Mouse (Mus musculus) hindbrain, postnatal 0 days (tissue): Measurements from ENCODE around the gene Zswim1. TPM values are rescaled to one million over a fixed set of nuclear protein-coding genes. Genes with fewer than 3 reads are reported as not detected.

ENCODE experiments used
- ATAC-seq: fragments of 200-750 bp; cut with Nextera tagmentation; 2 replicates; pipeline ENCODE4 v1.8.0; 2017; ENCODE audit warnings: mild to moderate bottlenecking, moderate TSS enrichment, moderate library complexity
- DNase-seq: peaks from one replicate; pipeline ENCODE4 v3.0.0-alpha.2; 2015; ENCODE audit warnings: low spot score
- H3K27ac ChIP-seq: fragments of 300-500 bp; sonication (generic); 2 replicates; pipeline ENCODE4 v1.5.1; 2014; ENCODE audit warnings: mild to moderate bottlenecking
- H3K27me3 ChIP-seq: fragments of 300-500 bp; sonication (generic); 2 replicates; pipeline ENCODE4 v1.6.1; 2014; ENCODE audit warnings: low read length, mixed read lengths; ENCODE audit not compliant: insufficient read depth
- H3K36me3 ChIP-seq: fragments of 300-500 bp; sonication (generic); 2 replicates; pipeline ENCODE4 v1.6.1; 2014; ENCODE audit warnings: low read length, mixed read lengths; ENCODE audit not compliant: insufficient read depth
- H3K4me1 ChIP-seq: fragments of 300-500 bp; sonication (generic); 2 replicates; pipeline ENCODE4 v1.6.1; 2014; ENCODE audit warnings: antibody characterized with exemption, low read length, mixed read lengths; ENCODE audit not compliant: insufficient read depth
- H3K4me2 ChIP-seq: fragments of 300-500 bp; sonication (generic); 2 replicates; pipeline ENCODE4 v1.6.1; 2014; ENCODE audit warnings: low read depth, mild to moderate bottlenecking, low read length, moderate library complexity, mixed read lengths
- H3K4me3 ChIP-seq: fragments of 300-500 bp; sonication (generic); 2 replicates; pipeline ENCODE4 v1.5.1; 2014; ENCODE audit warnings: low read length
- H3K9ac ChIP-seq: fragments of 300-500 bp; sonication (generic); replicated peaks from 2 replicates; pipeline ENCODE4 v1.6.1; 2014; ENCODE audit warnings: mild to moderate bottlenecking, low read length, moderate library complexity, mixed read lengths
- H3K9me3 ChIP-seq: fragments of 300-500 bp; sonication (generic); 2 replicates; pipeline ENCODE4 v1.6.1; 2016; ENCODE audit warnings: low read length, mixed read lengths
- CTCF ChIP-seq: IDR thresholded peaks from 2 replicates; pipeline ENCODE4 v1.5.1; 2016; ENCODE audit warnings: antibody characterized with exemption, control low read depth, low read depth
- WGBS: fragments of 180-500 bp; shearing (Covaris S2); extraction: QIAGEN DNeasy Blood & Tissue Kit; methylation state at CpG from one replicate; pipeline ENCODE4 v1.1.7; 2014; 5-methylcytosine and 5-hydroxymethylcytosine counted together
- polyA plus RNA-seq: library from polyadenylated mRNA; unstranded; fragments of >200 nt; fragmentation: Nextera tagmentation; extraction: Ambion mirVana; gene quantifications from 2 replicates; pipeline ENCODE4 v1.2.1, GENCODE M21; 2015
- total RNA-seq: library from RNA; depleted of rRNA; stranded (reverse); fragments of >200 nt; gene quantifications from 2 replicates; pipeline ENCODE4 v1.2.3, GENCODE M21; 2014

The Zswim1 gene
- total and polyA plus RNA-seq, 2 experiments from 2014 or later: 24.6 to 29.0 TPM

DNA sequence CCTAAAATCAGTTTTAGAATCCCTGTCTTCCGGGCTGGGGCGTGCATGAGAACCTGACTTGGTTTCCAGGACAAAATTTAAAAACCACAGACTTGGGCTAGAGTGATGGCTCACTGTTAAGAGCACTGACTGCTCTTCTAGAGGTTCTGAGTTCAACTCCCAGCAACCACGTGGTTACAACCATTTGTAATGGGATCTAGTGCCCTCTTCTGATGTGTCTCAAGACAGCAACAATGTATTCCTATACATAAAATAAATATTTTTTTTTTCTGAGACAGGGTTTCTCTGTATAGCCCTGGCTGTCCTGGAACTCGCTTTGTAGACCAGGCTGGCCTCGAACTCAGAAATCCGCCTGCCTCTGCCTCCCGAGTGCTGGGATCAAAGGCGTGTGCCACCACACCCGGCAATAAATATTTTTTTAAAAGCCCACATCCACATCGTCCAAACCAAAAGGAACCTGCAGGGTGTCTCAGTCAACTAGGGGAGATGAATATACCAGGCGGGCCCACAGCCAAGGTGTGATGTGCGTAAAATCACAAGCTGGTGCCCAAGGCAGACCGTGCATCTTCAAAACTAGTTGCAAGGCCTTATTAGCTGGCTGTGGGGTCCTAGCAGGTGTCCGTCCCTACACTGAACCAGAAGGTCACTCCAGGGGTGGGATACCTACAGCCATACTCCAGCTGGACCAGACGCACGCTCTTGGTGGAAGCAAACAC is 9.7 kb downstream of the Zswim1 start:
- Histone ChIP-seq H3K4me2 (peak overlapping the region; percentile 86), H3K36me3 (peaks cover 5% of the 10 kb centered on the region; the same call in 1 of the 2 replicates), H3K27me3 (no peaks in the 10 kb centered on the region), H3K9ac (peak overlapping the region; percentile 56), H3K9me3 (no peaks in the 10 kb centered on the region), H3K4me1 (peaks cover 14% of the 10 kb centered on the region; the same call in 1 of the 2 replicates), H3K4me3 (peak overlapping the region; percentile 56), H3K27ac (peak overlapping the region; percentile 79)
- ATAC-seq (no peak), DNase-seq (no peak)
- no peak for TF ChIP-seq CTCF
- WGBS: 50% methylated on average over 16 of the region's 16 CpGs

DNA sequence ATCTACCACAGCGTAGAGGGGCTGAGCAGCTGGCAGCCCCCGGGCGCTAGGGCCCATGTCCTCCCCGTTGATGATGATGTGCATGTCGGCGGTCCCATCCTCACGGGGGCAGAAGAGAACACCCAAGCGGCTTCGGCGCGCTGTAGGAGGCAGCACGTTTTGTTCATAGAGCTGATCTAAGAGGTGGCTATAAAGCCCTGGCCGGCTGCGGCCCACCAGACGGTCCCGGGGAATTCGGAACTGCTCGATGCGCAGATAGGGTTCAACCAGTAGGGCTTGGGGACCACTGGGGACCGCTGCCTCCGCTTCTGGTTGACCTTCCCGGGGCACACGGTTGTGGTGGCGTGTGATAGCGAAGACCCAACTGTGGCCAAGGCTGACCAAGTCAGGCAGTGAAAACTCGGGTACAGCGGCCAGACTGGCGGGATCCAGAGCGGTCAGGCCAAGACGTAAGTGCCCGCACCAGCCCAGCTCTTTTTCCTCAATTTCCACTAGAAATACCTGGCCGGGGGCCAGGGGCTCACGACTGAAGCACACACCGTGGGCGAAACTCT is 10.3 kb downstream of the Zswim1 start, which contains the start of gene Ctsa:
TSS of gene Ctsa (plus strand) at position 126 of the 554 bp plus-strand sequence.
- DNase-seq (peak; percentile 79), ATAC-seq (peak; percentile 73)
- H3K9ac ChIP-seq: peak within 1 kb of the TSS; percentile 56
- peaks cover 6% of the 10 kb centered on the region; the same call in 1 of the 2 replicates for H3K36me3 ChIP-seq
- peaks cover 14% of the 10 kb centered on the region; the same call in 1 of the 2 replicates for H3K4me1 ChIP-seq
- peak within 1 kb of the TSS; percentile 56 for H3K4me3 ChIP-seq
- WGBS: under 1% methylated on average over 35 of the region's 35 CpGs
- H3K27ac ChIP-seq: peak within 1 kb of the TSS; percentile 79
- H3K9me3 ChIP-seq: no peaks in the 10 kb centered on the region
- H3K4me2 ChIP-seq: peak within 1 kb of the TSS; percentile 86
- peak; percentile 54 for TF ChIP-seq CTCF
- no peaks in the 10 kb centered on the region for H3K27me3 ChIP-seq

DNA sequence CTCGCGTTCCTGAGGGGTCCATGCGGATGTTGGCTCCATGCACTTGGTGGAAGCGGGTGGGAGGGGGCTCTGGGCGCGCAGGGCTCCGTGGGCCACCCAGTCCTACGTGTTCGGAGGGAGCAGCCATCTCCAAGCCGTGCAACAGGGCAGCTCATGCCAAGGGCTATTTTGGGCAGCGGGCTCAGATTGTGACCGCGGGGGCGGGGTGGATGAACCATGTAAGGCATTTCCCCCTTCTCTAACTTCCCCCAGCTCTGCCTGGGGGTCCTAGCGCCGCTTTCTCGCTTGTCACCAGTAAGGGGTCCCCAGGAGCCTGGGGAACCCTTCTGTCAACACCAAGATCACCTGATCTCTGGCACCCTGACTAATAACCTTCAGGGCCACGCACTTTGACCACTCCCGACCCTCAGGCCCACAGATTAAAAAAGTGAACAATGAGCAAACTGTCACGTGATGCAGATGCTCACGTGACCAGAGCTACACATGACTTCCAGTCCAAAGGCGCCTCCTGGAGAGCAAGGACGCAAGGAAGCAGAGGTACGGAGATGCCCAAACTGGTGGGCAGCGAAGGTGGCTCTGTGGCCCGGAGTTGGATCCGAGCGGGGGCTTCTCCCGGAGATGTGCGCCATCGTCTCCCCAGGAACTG is 11.0 kb downstream of the Zswim1 start, which contains the start of gene Neurl2:
TSS of gene Neurl2 (minus strand) at position 143 of the 646 bp plus-strand sequence.
- TF ChIP-seq CTCF: peak; percentile 19; the same call in 1 of the 2 replicates
- peak within 1 kb of the TSS; percentile 79 for H3K27ac ChIP-seq
- 0% methylated on average over 31 of the region's 31 CpGs for WGBS
- peaks cover 14% of the 10 kb centered on the region; the same call in 1 of the 2 replicates for H3K4me1 ChIP-seq
- H3K27me3 ChIP-seq: no peaks in the 10 kb centered on the region
- peak within 1 kb of the TSS; percentile 56 for H3K4me3 ChIP-seq
- no peaks in the 10 kb centered on the region for H3K9me3 ChIP-seq
- peak within 1 kb of the TSS; percentile 86 for H3K4me2 ChIP-seq
- ATAC-seq (peak; percentile 79), DNase-seq (peak; percentile 95)
- peaks cover 13% of the 10 kb centered on the region for H3K36me3 ChIP-seq
- peak within 1 kb of the TSS; percentile 56 for H3K9ac ChIP-seq

DNA sequence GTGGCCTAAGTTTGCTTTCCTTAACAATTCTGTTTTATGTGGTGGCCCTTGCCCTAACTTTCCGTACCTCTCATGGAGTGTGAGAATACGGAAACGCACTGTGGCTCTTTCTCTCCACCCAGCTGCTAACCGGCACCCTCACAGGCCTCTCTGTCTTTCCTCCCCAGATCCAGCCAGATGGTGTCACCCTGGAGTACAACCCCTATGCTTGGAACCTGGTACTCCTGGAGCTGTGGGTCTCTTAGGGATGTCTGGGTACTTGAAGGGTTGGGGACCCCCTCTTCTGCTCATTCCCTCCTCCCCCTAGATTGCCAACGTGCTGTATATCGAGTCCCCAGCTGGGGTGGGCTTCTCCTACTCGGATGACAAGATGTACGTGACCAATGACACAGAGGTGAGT is 12.0 kb downstream of the Zswim1 start:
- ATAC-seq (no peak), DNase-seq (no peak)
- Histone ChIP-seq H3K4me2 (peak overlapping the region; percentile 86), H3K9ac (peak overlapping the region; percentile 56), H3K4me1 (peaks cover 14% of the 10 kb centered on the region; the same call in 1 of the 2 replicates), H3K27ac (0 out of 2 replicates have a peak overlapping the region, but pooled peaks have one; percentile 79), H3K9me3 (no peaks in the 10 kb centered on the region), H3K4me3 (peak overlapping the region; percentile 56), H3K36me3 (peaks cover 21% of the 10 kb centered on the region), H3K27me3 (no peaks in the 10 kb centered on the region)
- TF ChIP-seq CTCF: peak; percentile 25
- 39% methylated on average over 8 of the region's 8 CpGs for WGBS

DNA sequence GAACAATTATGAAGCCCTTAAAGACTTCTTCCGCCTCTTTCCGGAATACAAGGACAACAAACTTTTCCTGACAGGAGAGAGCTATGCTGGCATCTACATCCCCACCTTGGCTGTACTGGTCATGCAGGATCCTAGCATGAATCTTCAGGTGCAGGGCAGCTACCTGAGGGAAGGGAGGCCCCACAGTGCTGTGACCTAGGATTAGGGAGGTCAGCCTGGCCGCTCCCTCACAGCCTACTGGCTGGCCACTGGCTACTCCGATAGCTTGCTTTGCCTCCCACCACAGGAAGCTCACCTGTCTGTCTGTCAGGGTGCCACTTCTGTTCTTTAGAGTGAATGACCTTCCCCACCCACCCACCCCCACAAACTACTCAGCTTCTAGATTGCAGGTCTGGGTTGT is 12.7 kb downstream of the Zswim1 start:
- no peaks in the 10 kb centered on the region for H3K27me3 ChIP-seq
- no peaks in the 10 kb centered on the region for H3K9me3 ChIP-seq
- TF ChIP-seq CTCF: no peak
- 0 out of 2 replicates have a peak overlapping the region, but pooled peaks have one; percentile 86 for H3K4me2 ChIP-seq
- H3K36me3 ChIP-seq: peaks cover 21% of the 10 kb centered on the region
- H3K27ac ChIP-seq: no peak overlapping the region
- H3K9ac ChIP-seq: no peak overlapping the region
- no peak overlapping the region for H3K4me3 ChIP-seq
- peaks cover 14% of the 10 kb centered on the region; the same call in 1 of the 2 replicates for H3K4me1 ChIP-seq
- WGBS: 96% methylated on average over 4 of the region's 4 CpGs
- no peak for DNase-seq
- no peak for ATAC-seq

DNA sequence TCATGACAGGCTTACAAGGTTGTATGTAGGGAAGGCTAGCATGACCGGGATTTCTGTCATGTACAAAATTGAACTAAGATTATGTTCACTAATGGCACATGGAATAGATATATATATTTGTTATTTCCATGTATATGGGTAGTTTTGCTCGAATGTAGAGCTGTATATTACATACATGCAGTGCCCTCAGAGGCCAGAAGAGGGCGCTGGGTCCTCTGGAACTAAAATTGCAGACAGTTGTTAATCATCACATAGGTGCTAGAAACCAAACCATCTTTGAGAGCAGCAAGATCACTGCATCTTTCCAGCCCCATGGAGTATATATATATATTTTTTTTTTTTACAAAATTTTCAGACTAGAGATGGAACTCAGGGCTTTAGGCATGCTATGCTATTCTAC is 23.3 kb downstream of the Zswim1 start:
- no peak overlapping the region for H3K4me3 ChIP-seq
- no peaks in the 10 kb centered on the region for H3K9me3 ChIP-seq
- DNase-seq (peak; percentile 27), ATAC-seq (no peak)
- no peak overlapping the region for H3K4me2 ChIP-seq
- H3K4me1 ChIP-seq: no peaks in the 10 kb centered on the region
- no peaks in the 10 kb centered on the region for H3K27me3 ChIP-seq
- no peak overlapping the region for H3K9ac ChIP-seq
- 53% methylated on average over 3 of the region's 3 CpGs for WGBS
- peak; percentile 58 for TF ChIP-seq CTCF
- no peaks in the 10 kb centered on the region for H3K36me3 ChIP-seq
- H3K27ac ChIP-seq: no peak overlapping the region
